Mouse (Mus musculus) CH12.LX (cell line): ENCODE data around the gene Spib.

Experiments used
- POLR2A ChIP-seq: IDR thresholded peaks from 2 replicates; pipeline ENCODE4 v1.6.1; 2011; ENCODE audit warnings: low read depth, mild to moderate bottlenecking, improper control_type of control experiment, low read length
- RAD21 ChIP-seq: IDR thresholded peaks from 2 replicates; pipeline ENCODE4 v1.6.1; 2011; ENCODE audit warnings: low read depth, mild to moderate bottlenecking, low read length, improper control_type of control experiment, moderate library complexity
- SIN3A ChIP-seq: IDR thresholded peaks from 2 replicates; pipeline ENCODE4 v1.6.1; 2012; ENCODE audit warnings: low read length, improper control_type of control experiment, inconsistent platforms
- TCF12 ChIP-seq: IDR thresholded peaks from 2 replicates; pipeline ENCODE4 v1.6.1; 2014; ENCODE audit warnings: low read depth, mild to moderate bottlenecking, inconsistent platforms, low read length, improper control_type of control experiment

DNA sequence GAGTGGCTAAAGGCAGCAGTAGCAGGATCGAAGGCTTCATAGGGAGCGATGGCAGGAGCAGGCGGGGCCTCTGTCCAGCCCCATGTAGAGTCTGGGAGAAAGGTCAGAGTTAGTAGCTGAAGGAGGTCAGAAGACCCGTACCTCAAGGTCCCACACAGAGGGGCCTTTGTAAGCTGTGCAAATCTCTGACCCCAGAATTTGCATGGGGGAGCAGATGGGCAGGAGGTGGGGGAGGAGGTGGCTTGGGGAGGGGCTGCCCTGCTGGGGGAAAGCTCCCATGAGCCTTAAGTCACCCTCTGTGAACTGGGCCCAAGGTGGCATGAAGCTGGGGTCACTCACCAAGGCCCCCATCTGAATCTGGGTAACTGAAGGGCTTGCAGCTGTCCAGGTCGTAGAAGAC is 2.4 kb downstream of the Spib start:
- TF ChIP-seq TCF12 (peak; percentile 94), SIN3A (no peak; the same call in none of the 2 replicates), RAD21 (no peak), POLR2A (peak; percentile 36; the same call in 1 of the 2 replicates)
